Mouse (Mus musculus) thymus, adult 2 months (tissue): Measurements from ENCODE around the gene Slc35a3.

Source experiments
- CTCF ChIP-seq: fragments of 200-500 bp; IDR thresholded peaks from 2 replicates; pipeline ENCODE4 v1.5.1; 2012; ENCODE audit warnings: mild to moderate bottlenecking, control low read depth, low read length, moderate library complexity, borderline replicate concordance; ENCODE audit not compliant: control insufficient read depth, poor library complexity, insufficient read depth; ENCODE audit errors: extremely low read depth
- POLR2A ChIP-seq: fragments of 200-500 bp; IDR thresholded peaks from 2 replicates; pipeline ENCODE4 v1.6.1; 2012; ENCODE audit warnings: mild to moderate bottlenecking, low read length, control low read depth, moderate library complexity; ENCODE audit not compliant: control insufficient read depth, poor library complexity, insufficient read depth; ENCODE audit errors: extremely low read depth

- TF ChIP-seq CTCF (no peak), POLR2A (no peak)
Measured at GRCm38 (mm10) chr3:116640024-116640423, 72.6 kb downstream of the Slc35a3 start.
